Mouse (Mus musculus) left cerebral cortex, adult 9 months (tissue): ENCODE data around the gene Fcnb.
A peak's percentile ranks its signal among the peaks of the same experiment; 100 is the strongest.

Experiments used
- DNase-seq, 2 experiments: peaks; one replicate each; pipeline ENCODE4 v3.0.0; 2022; ENCODE audit warnings: low spot score in 2 of 2

The Fcnb gene

GRCm38 (mm10) chr2:28084768-28085167 is at the start of gene Fcnb:
Gene Fcnb (minus strand): TSS chr2:28084885.
- no peak for DNase-seq

GRCm38 (mm10) chr2:28133833-28134232 is 49.1 kb upstream of the Fcnb start:
- no peak for DNase-seq

GRCm38 (mm10) chr2:28132117-28132516 is 47.4 kb upstream of the Fcnb start:
- DNase-seq, result peak in 1 of 2 experiments; percentile 28

- DNase-seq, result no peak
Observed at GRCm38 (mm10) chr2:28126763-28127438, 42.2 kb upstream of the Fcnb start.

GRCm38 (mm10) chr2:28123910-28124309 is 39.2 kb upstream of the Fcnb start:
- DNase-seq, result peak in 1 of 2 experiments; percentile 30

GRCm38 (mm10) chr2:28121309-28121708 is 36.6 kb upstream of the Fcnb start:
- DNase-seq, result no peak

GRCm38 (mm10) chr2:28120342-28120741 is 35.7 kb upstream of the Fcnb start:
- no peak for DNase-seq

GRCm38 (mm10) chr2:28118518-28119116 is 33.9 kb upstream of the Fcnb start:
- DNase-seq, result no peak

- DNase-seq, result no peak
Observed at GRCm38 (mm10) chr2:28117490-28118308, 33.0 kb upstream of the Fcnb start.

GRCm38 (mm10) chr2:28108763-28109162 is 24.1 kb upstream of the Fcnb start:
- no peak for DNase-seq

- DNase-seq, result no peak
Observed at GRCm38 (mm10) chr2:28106002-28106401, 21.3 kb upstream of the Fcnb start.

GRCm38 (mm10) chr2:28103653-28104052 is 19.0 kb upstream of the Fcnb start:
- no peak for DNase-seq

GRCm38 (mm10) chr2:28101892-28102291 is 17.2 kb upstream of the Fcnb start:
- DNase-seq, result no peak

GRCm38 (mm10) chr2:28100796-28101483 is 16.3 kb upstream of the Fcnb start:
- DNase-seq, result no peak

- peak; percentile 46 to 77 for DNase-seq
Observed at GRCm38 (mm10) chr2:28098547-28099505, 14.1 kb upstream of the Fcnb start.

GRCm38 (mm10) chr2:28096751-28097309 is 12.1 kb upstream of the Fcnb start:
- no peak for DNase-seq

- DNase-seq, result no peak
Observed at GRCm38 (mm10) chr2:28092099-28092498, 7.4 kb upstream of the Fcnb start.

- no peak for DNase-seq
Observed at GRCm38 (mm10) chr2:28091042-28091441, 6.4 kb upstream of the Fcnb start.

- no peak for DNase-seq
Observed at GRCm38 (mm10) chr2:28090299-28091008, 5.8 kb upstream of the Fcnb start.

- no peak for DNase-seq
Observed at GRCm38 (mm10) chr2:28089095-28089494, 4.4 kb upstream of the Fcnb start.
